Mouse (Mus musculus) ES-E14 (cell line): ENCODE data around the gene Palm. TPM values are rescaled to one million over a fixed set of nuclear protein-coding genes. Genes with fewer than 3 reads are reported as not detected.
A peak's percentile ranks its signal among the peaks of the same experiment; 100 is the strongest.

Experiments used
- DNase-seq: peaks from one replicate; pipeline ENCODE4 v3.0.0-alpha.2; 2013; ENCODE audit warnings: low read depth, low spot score
- H3K27ac ChIP-seq: 2 replicates; pipeline ENCODE4 v1.5.1; 2012; ENCODE audit warnings: low read depth, mild to moderate bottlenecking, low read length, moderate library complexity, mixed read lengths; ENCODE audit not compliant: poor library complexity, insufficient read depth, severe bottlenecking
- H3K36me3 ChIP-seq: 2 replicates; pipeline ENCODE4 v1.6.1; 2012; ENCODE audit warnings: mild to moderate bottlenecking, low read length, moderate library complexity, mixed read lengths; ENCODE audit not compliant: control insufficient read depth, poor library complexity, insufficient read depth, severe bottlenecking
- H3K4me1 ChIP-seq, 2 experiments: fragments of 150-350 bp in 1 of 2; sonication (generic) in 1 of 2; 2 replicates each; pipeline ENCODE4 v1.6.1; 2012; ENCODE audit warnings: low read length in 2 of 2, mild to moderate bottlenecking in 1 of 2, mixed read lengths in 1 of 2; ENCODE audit not compliant: control insufficient read depth in 2 of 2, insufficient read depth in 2 of 2, poor library complexity in 1 of 2
- H3K4me3 ChIP-seq, 2 experiments: fragments of 150-350 bp in 1 of 2; sonication (generic) in 1 of 2; 2 replicates each; pipeline ENCODE4 v1.5.1; 2012; ENCODE audit warnings: low read length in 2 of 2, low read depth in 1 of 2, mild to moderate bottlenecking in 1 of 2, mixed read lengths in 1 of 2; ENCODE audit not compliant: insufficient read depth in 1 of 2, poor library complexity in 1 of 2, severe bottlenecking in 1 of 2
- H3K9ac ChIP-seq: 2 replicates; pipeline ENCODE4 v1.6.1; 2012; ENCODE audit warnings: low read depth, mild to moderate bottlenecking, low read length, mixed read lengths; ENCODE audit not compliant: poor library complexity, insufficient read depth, severe bottlenecking
- H3K9me3 ChIP-seq: fragments of 150-350 bp; sonication (generic); 2 replicates; pipeline ENCODE4 v1.6.1; 2012; ENCODE audit warnings: low read depth, mild to moderate bottlenecking, low read length; ENCODE audit not compliant: control insufficient read depth, insufficient read depth
- CHD2 ChIP-seq: IDR thresholded peaks from 2 replicates; pipeline ENCODE4 v1.6.1; 2014; ENCODE audit warnings: mild to moderate bottlenecking, low read depth, low read length, inconsistent platforms
- HCFC1 ChIP-seq: IDR thresholded peaks from 2 replicates; pipeline ENCODE4 v1.6.1; 2012; ENCODE audit warnings: low read length, inconsistent platforms, borderline replicate concordance; ENCODE audit not compliant: insufficient read depth
- MAFK ChIP-seq: IDR thresholded peaks from 2 replicates; pipeline ENCODE4 v1.6.1; 2014; ENCODE audit warnings: mild to moderate bottlenecking, low read depth, low read length, inconsistent platforms; ENCODE audit not compliant: insufficient read depth
- ZC3H11A ChIP-seq: IDR thresholded peaks from 2 replicates; pipeline ENCODE4 v1.6.1; 2012; ENCODE audit warnings: low read depth, mild to moderate bottlenecking, inconsistent platforms, low read length, borderline replicate concordance
- ZNF384 ChIP-seq: IDR thresholded peaks from 2 replicates; pipeline ENCODE4 v1.6.1; 2012; ENCODE audit warnings: low read depth, low read length, inconsistent platforms
- in situ Hi-C, 2 experiments: fragments of 600-800 bp; cut with MboI; formaldehyde crosslinking; loops; one replicate each; pipeline ENCODE4 v1.15.1; 2025; ENCODE audit warnings: low sequenced_read_pairs in 2 of 2, inconsistent platforms in 1 of 2; ENCODE audit not compliant: unreplicated experiment in 2 of 2
- total RNA-seq: library from RNA; depleted of rRNA; stranded (reverse); fragments of 300-350 nt; gene quantifications from 2 replicates; pipeline ENCODE4 v1.2.3, GENCODE M21; 2012

The Palm gene
- total RNA-seq, 1 experiment: 10.7 TPM

GRCm38 (mm10) chr10:79832026-79832785 lies 38.8 kb downstream of the Palm start:
- peaks cover 0 to 3% of the 10 kb centered on the region in 2 experiments; a peak in 1 of 4 replicates for H3K4me1 ChIP-seq
- TF ChIP-seq CHD2 (no peak), ZNF384 (no peak), HCFC1 (no peak), MAFK (no peak), ZC3H11A (no peak)
- DNase-seq: no peak
- H3K4me3 ChIP-seq: no peak overlapping the region
- in situ Hi-C loops: no loop called here
- no peak overlapping the region for H3K9ac ChIP-seq
- no peaks in the 10 kb centered on the region for H3K36me3 ChIP-seq
- H3K9me3 ChIP-seq: no peaks in the 10 kb centered on the region
- H3K27ac ChIP-seq: no peak overlapping the region

DNA sequence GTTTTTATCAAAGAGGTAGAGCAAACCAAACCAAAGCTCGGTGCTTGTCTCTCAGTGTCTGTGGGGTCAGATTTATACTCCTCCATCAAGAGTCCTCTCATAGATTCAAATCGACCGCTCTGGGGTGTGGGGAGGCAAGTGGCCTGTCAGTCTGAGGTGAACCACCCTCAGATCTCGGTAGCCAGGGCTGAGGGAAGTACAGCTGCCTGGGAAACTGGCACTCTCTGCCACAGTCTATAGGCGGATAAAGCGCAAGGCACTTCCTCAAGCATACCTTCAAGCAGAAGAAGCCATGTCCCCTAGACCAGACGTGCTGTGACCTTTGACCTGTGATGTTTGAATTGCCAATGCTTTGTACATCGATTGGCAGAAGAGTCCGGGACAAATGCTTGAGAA lies 39.4 kb downstream of the Palm start:
- Histone ChIP-seq H3K9me3 (no peaks in the 10 kb centered on the region), H3K36me3 (no peaks in the 10 kb centered on the region), H3K27ac (no peak overlapping the region), H3K4me3 (no peak overlapping the region), H3K4me1 (peaks cover 0 to 3% of the 10 kb centered on the region in 2 experiments; a peak in 1 of 4 replicates), H3K9ac (no peak overlapping the region)
- DNase-seq: no peak
- in situ Hi-C loops: no loop called here
- TF ChIP-seq MAFK (no peak), ZNF384 (no peak), HCFC1 (no peak), CHD2 (no peak), ZC3H11A (no peak)

GRCm38 (mm10) chr10:79834769-79835398 lies 41.5 kb downstream of the Palm start:
- H3K4me1 ChIP-seq: peaks cover 0 to 3% of the 10 kb centered on the region in 2 experiments; a peak in 1 of 4 replicates
- peak; percentile 51 for DNase-seq
- no peaks in the 10 kb centered on the region for H3K9me3 ChIP-seq
- H3K27ac ChIP-seq: no peak overlapping the region
- in situ Hi-C loops: no loop called here
- TF ChIP-seq ZC3H11A (peak; percentile 51; the same call in 1 of the 2 replicates), CHD2 (no peak), MAFK (no peak), HCFC1 (no peak), ZNF384 (no peak)
- H3K36me3 ChIP-seq: no peaks in the 10 kb centered on the region
- H3K4me3 ChIP-seq: no peak overlapping the region
- H3K9ac ChIP-seq: no peak overlapping the region

DNA sequence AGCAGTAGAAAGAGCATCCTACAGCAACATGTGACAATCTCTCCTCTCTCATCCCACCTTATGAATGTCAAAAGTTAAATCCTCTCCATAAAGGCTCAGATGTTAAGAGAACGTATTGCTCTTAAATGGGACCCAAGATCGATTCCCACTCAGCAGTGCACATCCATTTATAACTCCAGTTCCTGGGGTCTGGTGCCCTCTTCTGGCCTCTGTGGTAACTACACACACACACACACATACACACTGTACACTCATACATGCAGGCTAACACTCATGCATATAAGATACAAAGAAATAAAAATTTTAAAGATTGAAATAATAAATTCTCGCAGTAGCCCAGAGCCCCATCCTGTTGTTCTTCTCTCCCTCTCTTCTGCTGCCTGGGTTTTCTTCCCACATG lies 43.5 kb downstream of the Palm start:
- Histone ChIP-seq H3K4me1 (peaks cover 0 to under 1% of the 10 kb centered on the region in 2 experiments; a peak in 2 of 4 replicates), H3K9ac (no peak overlapping the region), H3K4me3 (no peak overlapping the region), H3K36me3 (no peaks in the 10 kb centered on the region), H3K27ac (no peak overlapping the region), H3K9me3 (no peaks in the 10 kb centered on the region)
- no peak for DNase-seq
- in situ Hi-C loops: no loop called here
- TF ChIP-seq ZNF384 (no peak), HCFC1 (no peak), MAFK (no peak), CHD2 (no peak), ZC3H11A (no peak)
